Mouse (Mus musculus): ENCODE results near the gene Ttl. TPM values are rescaled to one million over a fixed set of nuclear protein-coding genes. Genes with fewer than 3 reads are reported as not detected.

Ttl gene
- polyA plus RNA-seq, 1 experiment from 2014 or later: 21.3 TPM

GRCm38 (mm10) chr2:129070296-129070695 lies 4.6 kb downstream of the Ttl start:
- no peak for ATAC-seq (ENCODE audit: insufficient read depth, low FRiP score, low TSS enrichment)

GRCm38 (mm10) chr2:129078313-129078712 lies 12.6 kb downstream of the Ttl start:
- Histone ChIP-seq H3K4me3 (ENCODE audit: low read depth, low read length) (no peak overlapping the region), H3K9me3 (ENCODE audit: control insufficient read depth, low read length) (no peaks in the 10 kb centered on the region), H3K27ac (ENCODE audit: low read depth, low read length) (no peak overlapping the region), H3K4me1 (ENCODE audit: control insufficient read depth, insufficient read depth, low read length) (no peaks in the 10 kb centered on the region), H3K9ac (ENCODE audit: low read length) (no peak overlapping the region), H3K36me3 (ENCODE audit: control insufficient read depth, insufficient read depth, low read length) (peaks cover 4% of the 10 kb centered on the region; the same call in 1 of the 2 replicates), H3K4me2 (ENCODE audit: low read depth) (no peak overlapping the region), H3K27me3 (ENCODE audit: control insufficient read depth, insufficient read depth, low read length) (no peaks in the 10 kb centered on the region)
- WGBS: 82% methylated on average over 3 of the region's 3 CpGs
- ATAC-seq (ENCODE audit: insufficient read depth, low FRiP score, low TSS enrichment) (no peak), DNase-seq (ENCODE audit: low spot score) (peak; percentile 38)

More at GRCm38 (mm10) chr2:129070296-129070695, 4.6 kb downstream of the Ttl start:
- Histone ChIP-seq H3K4me2 (ENCODE audit: low read depth) (no peak overlapping the region), H3K9ac (ENCODE audit: low read length) (no peak overlapping the region), H3K27ac (ENCODE audit: low read depth, low read length) (no peak overlapping the region), H3K4me1 (ENCODE audit: control insufficient read depth, insufficient read depth, low read length) (peaks cover 8% of the 10 kb centered on the region; the same call in 1 of the 2 replicates), H3K4me3 (ENCODE audit: low read depth, low read length) (no peak overlapping the region), H3K36me3 (ENCODE audit: control insufficient read depth, insufficient read depth, low read length) (no peaks in the 10 kb centered on the region), H3K27me3 (ENCODE audit: control insufficient read depth, insufficient read depth, low read length) (no peaks in the 10 kb centered on the region), H3K9me3 (ENCODE audit: control insufficient read depth, low read length) (no peaks in the 10 kb centered on the region)
- WGBS: 93% methylated on average over 3 of the region's 3 CpGs
- DNase-seq (ENCODE audit: low spot score): no peak

GRCm38 (mm10) chr2:129079194-129079593 lies 13.5 kb downstream of the Ttl start:
- Histone ChIP-seq H3K4me3 (ENCODE audit: low read depth, low read length) (no peak overlapping the region), H3K27me3 (ENCODE audit: control insufficient read depth, insufficient read depth, low read length) (no peaks in the 10 kb centered on the region), H3K9ac (ENCODE audit: low read length) (no peak overlapping the region), H3K4me2 (ENCODE audit: low read depth) (no peak overlapping the region), H3K4me1 (ENCODE audit: control insufficient read depth, insufficient read depth, low read length) (no peaks in the 10 kb centered on the region), H3K27ac (ENCODE audit: low read depth, low read length) (no peak overlapping the region), H3K9me3 (ENCODE audit: control insufficient read depth, low read length) (no peaks in the 10 kb centered on the region), H3K36me3 (ENCODE audit: control insufficient read depth, insufficient read depth, low read length) (peaks cover 4% of the 10 kb centered on the region; the same call in 1 of the 2 replicates)
- no peak for ATAC-seq (ENCODE audit: insufficient read depth, low FRiP score, low TSS enrichment)
- 81% methylated on average over 2 of the region's 2 CpGs for WGBS
- no peak for DNase-seq (ENCODE audit: low spot score)

GRCm38 (mm10) chr2:129081097-129081496 lies 15.4 kb downstream of the Ttl start:
- peaks cover 4% of the 10 kb centered on the region; the same call in 1 of the 2 replicates for H3K36me3 ChIP-seq (ENCODE audit: control insufficient read depth, insufficient read depth, low read length)
- no peaks in the 10 kb centered on the region for H3K9me3 ChIP-seq (ENCODE audit: control insufficient read depth, low read length)
- DNase-seq (ENCODE audit: low spot score) (no peak), ATAC-seq (ENCODE audit: insufficient read depth, low FRiP score, low TSS enrichment) (no peak)
- 78% methylated on average over 13 of the region's 13 CpGs for WGBS
- H3K27ac ChIP-seq (ENCODE audit: low read depth, low read length): no peak overlapping the region
- H3K4me1 ChIP-seq (ENCODE audit: control insufficient read depth, insufficient read depth, low read length): no peaks in the 10 kb centered on the region
- no peak overlapping the region for H3K4me2 ChIP-seq (ENCODE audit: low read depth)
- no peak overlapping the region for H3K4me3 ChIP-seq (ENCODE audit: low read depth, low read length)
- H3K27me3 ChIP-seq (ENCODE audit: control insufficient read depth, insufficient read depth, low read length): no peaks in the 10 kb centered on the region
- no peak overlapping the region for H3K9ac ChIP-seq (ENCODE audit: low read length)

- H3K4me3 ChIP-seq (ENCODE audit: low read depth, low read length): no peak overlapping the region
- DNase-seq (ENCODE audit: low spot score): no peak
- no peaks in the 10 kb centered on the region for H3K9me3 ChIP-seq (ENCODE audit: control insufficient read depth, low read length)
- no peak for ATAC-seq (ENCODE audit: insufficient read depth, low FRiP score, low TSS enrichment)
- no peak overlapping the region for H3K27ac ChIP-seq (ENCODE audit: low read depth, low read length)
- H3K27me3 ChIP-seq (ENCODE audit: control insufficient read depth, insufficient read depth, low read length): no peaks in the 10 kb centered on the region
- no peaks in the 10 kb centered on the region for H3K4me1 ChIP-seq (ENCODE audit: control insufficient read depth, insufficient read depth, low read length)
- 90% methylated on average over 5 of the region's 5 CpGs for WGBS
- H3K9ac ChIP-seq (ENCODE audit: low read length): no peak overlapping the region
- peaks cover 4% of the 10 kb centered on the region for H3K36me3 ChIP-seq (ENCODE audit: control insufficient read depth, insufficient read depth, low read length)
- no peak overlapping the region for H3K4me2 ChIP-seq (ENCODE audit: low read depth)
Observed at GRCm38 (mm10) chr2:129083514-129083913, 17.8 kb downstream of the Ttl start.

GRCm38 (mm10) chr2:129084959-129085358 lies 19.2 kb downstream of the Ttl start:
- Histone ChIP-seq H3K27me3 (ENCODE audit: control insufficient read depth, insufficient read depth, low read length) (no peaks in the 10 kb centered on the region), H3K4me2 (ENCODE audit: low read depth) (no peak overlapping the region), H3K9ac (ENCODE audit: low read length) (no peak overlapping the region), H3K4me1 (ENCODE audit: control insufficient read depth, insufficient read depth, low read length) (no peaks in the 10 kb centered on the region), H3K36me3 (ENCODE audit: control insufficient read depth, insufficient read depth, low read length) (peaks cover 7% of the 10 kb centered on the region; the same call in 1 of the 2 replicates), H3K27ac (ENCODE audit: low read depth, low read length) (no peak overlapping the region), H3K4me3 (ENCODE audit: low read depth, low read length) (no peak overlapping the region), H3K9me3 (ENCODE audit: control insufficient read depth, low read length) (no peaks in the 10 kb centered on the region)
- ATAC-seq (ENCODE audit: insufficient read depth, low FRiP score, low TSS enrichment) (no peak), DNase-seq (ENCODE audit: low spot score) (peak; percentile 58)
- WGBS: 65% methylated on average over 2 of the region's 2 CpGs

- DNase-seq (ENCODE audit: low spot score) (no peak), ATAC-seq (ENCODE audit: insufficient read depth, low FRiP score, low TSS enrichment) (no peak)
- Histone ChIP-seq H3K27ac (ENCODE audit: low read depth, low read length) (no peak overlapping the region), H3K27me3 (ENCODE audit: control insufficient read depth, insufficient read depth, low read length) (no peaks in the 10 kb centered on the region), H3K4me2 (ENCODE audit: low read depth) (no peak overlapping the region), H3K4me1 (ENCODE audit: control insufficient read depth, insufficient read depth, low read length) (no peaks in the 10 kb centered on the region), H3K36me3 (ENCODE audit: control insufficient read depth, insufficient read depth, low read length) (peaks cover 5% of the 10 kb centered on the region; the same call in 1 of the 2 replicates), H3K4me3 (ENCODE audit: low read depth, low read length) (no peak overlapping the region), H3K9ac (ENCODE audit: low read length) (no peak overlapping the region), H3K9me3 (ENCODE audit: control insufficient read depth, low read length) (no peaks in the 10 kb centered on the region)
- 96% methylated on average over 1 of the region's 1 CpGs for WGBS
Observed at GRCm38 (mm10) chr2:129087520-129087919, 21.8 kb downstream of the Ttl start.

GRCm38 (mm10) chr2:129090370-129090769 lies 24.6 kb downstream of the Ttl start:
- DNase-seq (ENCODE audit: low spot score) (no peak), ATAC-seq (ENCODE audit: insufficient read depth, low FRiP score, low TSS enrichment) (no peak)
- H3K27ac ChIP-seq (ENCODE audit: low read depth, low read length): no peak overlapping the region
- 73% methylated on average over 4 of the region's 4 CpGs for WGBS
- no peak overlapping the region for H3K4me3 ChIP-seq (ENCODE audit: low read depth, low read length)
- no peaks in the 10 kb centered on the region for H3K4me1 ChIP-seq (ENCODE audit: control insufficient read depth, insufficient read depth, low read length)
- H3K4me2 ChIP-seq (ENCODE audit: low read depth): no peak overlapping the region
- peaks cover 10% of the 10 kb centered on the region; the same call in 1 of the 2 replicates for H3K36me3 ChIP-seq (ENCODE audit: control insufficient read depth, insufficient read depth, low read length)
- H3K27me3 ChIP-seq (ENCODE audit: control insufficient read depth, insufficient read depth, low read length): no peaks in the 10 kb centered on the region
- H3K9ac ChIP-seq (ENCODE audit: low read length): no peak overlapping the region
- no peaks in the 10 kb centered on the region for H3K9me3 ChIP-seq (ENCODE audit: control insufficient read depth, low read length)

GRCm38 (mm10) chr2:129092810-129093209 lies 27.1 kb downstream of the Ttl start:
- DNase-seq (ENCODE audit: low spot score) (no peak), ATAC-seq (ENCODE audit: insufficient read depth, low FRiP score, low TSS enrichment) (no peak)
- Histone ChIP-seq H3K4me1 (ENCODE audit: control insufficient read depth, insufficient read depth, low read length) (no peaks in the 10 kb centered on the region), H3K9me3 (ENCODE audit: control insufficient read depth, low read length) (no peaks in the 10 kb centered on the region), H3K27me3 (ENCODE audit: control insufficient read depth, insufficient read depth, low read length) (no peaks in the 10 kb centered on the region), H3K4me2 (ENCODE audit: low read depth) (no peak overlapping the region), H3K36me3 (ENCODE audit: control insufficient read depth, insufficient read depth, low read length) (peaks cover 10% of the 10 kb centered on the region; the same call in 1 of the 2 replicates), H3K27ac (ENCODE audit: low read depth, low read length) (no peak overlapping the region), H3K9ac (ENCODE audit: low read length) (no peak overlapping the region), H3K4me3 (ENCODE audit: low read depth, low read length) (no peak overlapping the region)
- WGBS: 95% methylated on average over 12 of the region's 12 CpGs

All from neural tube, embryonic 11.5 days (tissue).